Mouse (Mus musculus) lung, postnatal 0 days (tissue): ENCODE data around the gene Scn4b. TPM values are rescaled to one million over a fixed set of nuclear protein-coding genes. Genes with fewer than 3 reads are reported as not detected.

ENCODE experiments used
- ATAC-seq: fragments of 200-750 bp; cut with Nextera tagmentation; 2 replicates; pipeline ENCODE4 v1.8.0; 2017; ENCODE audit warnings: moderate library complexity
- DNase-seq: peaks from one replicate; pipeline ENCODE4 v3.0.0-alpha.2; 2016; ENCODE audit warnings: low spot score
- H3K27ac ChIP-seq: fragments of 300-500 bp; sonication (generic); 2 replicates; pipeline ENCODE4 v1.5.1; 2014; ENCODE audit warnings: antibody characterized with exemption, mild to moderate bottlenecking, low read length, mixed read lengths
- H3K27me3 ChIP-seq: fragments of 300-500 bp; sonication (generic); replicated peaks from 2 replicates; pipeline ENCODE4 v1.6.1; 2014; ENCODE audit warnings: low read length, mixed read lengths; ENCODE audit not compliant: insufficient read depth
- H3K36me3 ChIP-seq: fragments of 300-500 bp; sonication (generic); 2 replicates; pipeline ENCODE4 v1.6.1; 2014; ENCODE audit warnings: low read length, mixed read lengths; ENCODE audit not compliant: insufficient read depth
- H3K4me1 ChIP-seq: fragments of 300-500 bp; sonication (generic); 2 replicates; pipeline ENCODE4 v1.6.1; 2014; ENCODE audit warnings: antibody characterized with exemption, low read depth, low read length, mixed read lengths; ENCODE audit not compliant: insufficient read depth
- H3K4me2 ChIP-seq: fragments of 300-500 bp; sonication (generic); replicated peaks from 2 replicates; pipeline ENCODE4 v1.6.1; 2014; ENCODE audit warnings: low read depth, mild to moderate bottlenecking, low read length, moderate library complexity, mixed read lengths
- H3K4me3 ChIP-seq: fragments of 300-500 bp; sonication (generic); 2 replicates; pipeline ENCODE4 v1.5.1; 2014; ENCODE audit warnings: low read depth, low read length
- H3K9ac ChIP-seq: fragments of 300-500 bp; sonication (generic); replicated peaks from 2 replicates; pipeline ENCODE4 v1.6.1; 2014; ENCODE audit warnings: low read depth, mild to moderate bottlenecking
- H3K9me3 ChIP-seq: fragments of 300-500 bp; sonication (generic); 2 replicates; pipeline ENCODE4 v1.6.1; 2016; ENCODE audit warnings: low read length, mixed read lengths
- CTCF ChIP-seq: IDR thresholded peaks from 2 replicates; pipeline ENCODE4 v1.5.1; 2016; ENCODE audit warnings: antibody characterized with exemption, mild to moderate bottlenecking
- EP300 ChIP-seq: IDR thresholded peaks from 2 replicates; pipeline ENCODE4 v1.6.1; 2016; ENCODE audit warnings: antibody characterized with exemption, mild to moderate bottlenecking, control low read depth
- WGBS: fragments of 180-500 bp; shearing (Covaris S2); extraction: QIAGEN DNeasy Blood & Tissue Kit; methylation state at CpG from one replicate; pipeline ENCODE4 v1.1.7; 2014; 5-methylcytosine and 5-hydroxymethylcytosine counted together
- polyA plus RNA-seq: library from polyadenylated mRNA; unstranded; fragments of >200 nt; fragmentation: Nextera tagmentation; extraction: Ambion mirVana; gene quantifications from 2 replicates; pipeline ENCODE4 v1.2.1, GENCODE M21; 2015

Scn4b gene
- polyA plus RNA-seq, 1 experiment from 2014 or later: 0.13 TPM

DNA sequence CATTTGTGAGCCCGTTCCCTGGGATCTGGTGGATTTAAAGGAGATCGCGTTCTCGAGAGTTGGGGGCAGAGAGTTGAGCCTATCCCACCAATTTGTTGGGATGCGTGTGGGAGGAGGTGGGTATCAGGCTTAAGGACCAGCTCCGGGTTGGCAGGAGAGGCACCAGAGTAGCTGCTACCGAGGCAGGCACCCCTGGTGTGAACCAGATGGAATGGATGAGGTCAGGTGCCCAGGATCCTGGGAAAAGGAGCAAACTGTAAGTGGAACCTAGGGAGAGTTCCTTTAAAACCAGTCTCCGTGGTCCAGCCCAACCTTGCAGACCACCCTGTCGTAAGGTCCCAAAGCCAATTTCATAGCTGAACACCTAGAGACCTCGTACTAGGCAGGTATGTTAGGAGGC is 19.6 kb upstream of the Scn4b start:
- H3K27ac ChIP-seq: no peak overlapping the region
- TF ChIP-seq CTCF (no peak), EP300 (no peak)
- no peaks in the 10 kb centered on the region; the same call in 1 of the 2 replicates for H3K4me1 ChIP-seq
- DNase-seq: no peak
- no peak overlapping the region for H3K4me3 ChIP-seq
- peak overlapping the region; percentile 37; the same call in 1 of the 2 replicates for H3K4me2 ChIP-seq
- no peaks in the 10 kb centered on the region for H3K9me3 ChIP-seq
- WGBS: 20% methylated on average over 10 of the region's 10 CpGs
- no peak for ATAC-seq
- no peaks in the 10 kb centered on the region for H3K27me3 ChIP-seq
- no peak overlapping the region for H3K9ac ChIP-seq
- no peaks in the 10 kb centered on the region for H3K36me3 ChIP-seq

DNA sequence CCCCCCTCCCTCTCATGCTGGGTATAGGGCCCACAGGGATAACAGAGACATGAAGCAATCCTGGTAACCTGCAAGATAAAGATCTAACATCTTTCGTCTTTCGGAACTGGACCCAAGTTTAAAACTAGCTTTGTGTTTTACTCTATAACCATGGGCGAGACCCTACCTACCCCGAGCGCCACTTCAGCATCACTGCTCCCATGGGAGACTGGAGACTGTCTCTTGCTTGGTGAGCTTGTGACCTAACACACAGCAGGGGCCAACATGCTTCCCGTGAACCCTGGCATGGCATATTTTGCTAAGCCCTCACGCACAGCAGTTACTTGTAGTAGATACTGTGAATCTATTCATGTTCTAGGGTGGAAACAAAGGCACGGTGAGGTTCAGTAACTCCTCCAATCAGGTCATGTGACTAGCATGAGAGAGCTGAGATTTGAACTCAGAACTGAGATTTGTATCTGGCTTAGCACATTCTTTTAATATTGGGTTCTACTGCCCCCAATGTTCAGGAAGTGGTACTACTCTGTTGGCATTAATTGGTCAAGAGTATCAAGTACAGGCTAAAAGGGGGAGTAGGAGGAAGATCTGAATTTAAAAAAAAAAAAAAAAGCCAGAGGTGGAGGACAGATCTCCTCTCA is 18.8 kb upstream of the Scn4b start:
- ATAC-seq (no peak), DNase-seq (no peak)
- H3K27me3 ChIP-seq: no peaks in the 10 kb centered on the region
- TF ChIP-seq CTCF (peak; percentile 30), EP300 (no peak)
- no peak overlapping the region for H3K27ac ChIP-seq
- 93% methylated on average over 8 of the region's 8 CpGs for WGBS
- no peaks in the 10 kb centered on the region; the same call in 1 of the 2 replicates for H3K4me1 ChIP-seq
- no peak overlapping the region for H3K9ac ChIP-seq
- no peak overlapping the region for H3K4me3 ChIP-seq
- no peaks in the 10 kb centered on the region for H3K36me3 ChIP-seq
- no peak overlapping the region for H3K4me2 ChIP-seq
- H3K9me3 ChIP-seq: no peaks in the 10 kb centered on the region

GRCm38 (mm10) chr9:45119954-45120530 is 18.2 kb upstream of the Scn4b start:
- no peak for ATAC-seq
- WGBS: 85% methylated on average over 14 of the region's 14 CpGs
- no peak overlapping the region for H3K4me2 ChIP-seq

GRCm38 (mm10) chr9:45120567-45120966 is 17.6 kb upstream of the Scn4b start:
- no peaks in the 10 kb centered on the region for H3K27me3 ChIP-seq
- TF ChIP-seq EP300 (no peak), CTCF (no peak)
- no peak overlapping the region for H3K4me2 ChIP-seq
- H3K9me3 ChIP-seq: no peaks in the 10 kb centered on the region
- WGBS: 81% methylated on average over 6 of the region's 6 CpGs
- no peak overlapping the region for H3K4me3 ChIP-seq
- H3K36me3 ChIP-seq: no peaks in the 10 kb centered on the region
- DNase-seq: no peak
- no peak overlapping the region for H3K9ac ChIP-seq
- no peak for ATAC-seq
- H3K4me1 ChIP-seq: no peaks in the 10 kb centered on the region; the same call in 1 of the 2 replicates
- H3K27ac ChIP-seq: no peak overlapping the region

More at GRCm38 (mm10) chr9:45119954-45120530, 18.2 kb upstream of the Scn4b start:
- Histone ChIP-seq H3K4me1 (no peaks in the 10 kb centered on the region; the same call in 1 of the 2 replicates), H3K27me3 (no peaks in the 10 kb centered on the region), H3K9ac (no peak overlapping the region), H3K9me3 (no peaks in the 10 kb centered on the region), H3K27ac (no peak overlapping the region), H3K36me3 (no peaks in the 10 kb centered on the region), H3K4me3 (no peak overlapping the region)
- TF ChIP-seq CTCF: no peak
- TF ChIP-seq EP300: no peak
- DNase-seq: no peak

DNA sequence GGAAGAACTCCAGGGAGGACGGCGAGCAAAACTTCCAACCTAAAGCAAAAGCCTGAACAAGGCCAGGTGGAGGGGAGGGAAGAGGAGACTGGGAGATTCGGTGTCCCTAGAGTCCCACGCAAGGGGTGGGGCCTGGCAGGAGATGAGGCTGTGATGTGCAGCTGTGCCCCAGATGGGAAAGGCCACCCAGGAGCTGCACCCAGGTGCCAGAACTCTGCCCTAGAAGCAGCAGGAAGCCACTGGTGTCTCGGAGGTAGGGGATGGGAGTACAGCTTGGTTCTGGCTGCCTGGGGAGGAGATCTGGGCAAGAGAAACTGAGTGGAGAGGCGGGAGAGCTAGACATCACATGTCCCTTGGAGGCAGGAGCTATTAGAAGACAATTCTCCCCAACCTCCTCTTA is 17.2 kb upstream of the Scn4b start:
- Histone ChIP-seq H3K4me2 (no peak overlapping the region), H3K27me3 (no peaks in the 10 kb centered on the region), H3K36me3 (no peaks in the 10 kb centered on the region), H3K4me1 (no peaks in the 10 kb centered on the region; the same call in 1 of the 2 replicates), H3K27ac (no peak overlapping the region), H3K4me3 (no peak overlapping the region), H3K9ac (no peak overlapping the region), H3K9me3 (no peaks in the 10 kb centered on the region)
- TF ChIP-seq EP300 (no peak), CTCF (no peak)
- WGBS: 69% methylated on average over 6 of the region's 6 CpGs
- ATAC-seq: no peak
- DNase-seq: no peak

DNA sequence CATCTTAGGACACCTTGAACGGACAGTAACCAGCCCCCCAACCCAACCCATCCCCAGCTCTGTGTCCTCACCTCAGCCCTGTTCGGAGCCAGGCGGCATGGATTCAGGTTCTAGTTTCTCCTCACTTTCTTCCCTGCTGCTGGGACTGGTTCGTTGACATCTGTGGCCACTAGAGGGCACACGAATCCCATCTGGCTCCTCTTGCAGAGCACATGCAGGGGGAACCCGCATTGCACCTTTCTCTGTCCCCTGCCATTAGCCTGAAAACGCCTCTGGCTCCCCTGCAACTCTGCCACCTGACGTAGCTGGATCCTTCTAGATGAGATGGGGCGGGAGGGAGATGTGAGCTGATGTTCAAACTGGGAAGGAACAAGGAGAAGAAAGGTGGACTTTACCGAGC is 16.4 kb upstream of the Scn4b start:
- Histone ChIP-seq H3K4me3 (peak overlapping the region; percentile 3; the same call in 1 of the 2 replicates), H3K27me3 (no peaks in the 10 kb centered on the region), H3K9ac (no peak overlapping the region), H3K36me3 (no peaks in the 10 kb centered on the region), H3K4me1 (no peaks in the 10 kb centered on the region; the same call in 1 of the 2 replicates), H3K9me3 (no peaks in the 10 kb centered on the region), H3K4me2 (peak overlapping the region; percentile 41), H3K27ac (no peak overlapping the region)
- WGBS: 5% methylated on average over 10 of the region's 10 CpGs
- no peak for TF ChIP-seq EP300
- TF ChIP-seq CTCF: peak; percentile 94
- peak; percentile 71 for ATAC-seq
- DNase-seq: peak; percentile 75
